Mouse (Mus musculus): Measurements from ENCODE around the gene Stk38l. TPM values are rescaled to one million over a fixed set of nuclear protein-coding genes. Genes with fewer than 3 reads are reported as not detected.
A peak's percentile ranks its signal among the peaks of the same experiment; 100 is the strongest.
"Not testable (repeated sequence)": the region's sequence is repeated elsewhere in the genome, so short reads cannot be mapped to it uniquely, and the experiment has no call there.

The Stk38l gene
- polyA plus RNA-seq, 1 experiment from 2014 or later, result 24.6 TPM

GRCm38 (mm10) chr6:146703351-146703750, 21.4 kb upstream of the Stk38l start:
- no peak overlapping the region; the same call in 1 of the 2 replicates for H3K27ac ChIP-seq

GRCm38 (mm10) chr6:146705631-146706030, 19.2 kb upstream of the Stk38l start:
- Histone ChIP-seq H3K27ac (no peak overlapping the region), H3K9me3 (replicated peaks) (no peaks in the 10 kb centered on the region), H3K4me1 (peaks cover 8% of the 10 kb centered on the region), H3K36me3 (no peaks in the 10 kb centered on the region), H3K4me3 (no peak overlapping the region), H3K27me3 (ENCODE audit: low read depth, poor library complexity, severe bottlenecking) (no peaks in the 10 kb centered on the region)
- DNase-seq (ENCODE audit: low spot score), result no peak
- WGBS, result 95% methylated on average over 1 of the region's 1 CpGs

More at GRCm38 (mm10) chr6:146703351-146703750, 21.4 kb upstream of the Stk38l start:
- 94% methylated on average over 3 of the region's 3 CpGs for WGBS
- Histone ChIP-seq H3K4me1 (peaks cover 8% of the 10 kb centered on the region), H3K27me3 (ENCODE audit: low read depth, poor library complexity, severe bottlenecking) (no peaks in the 10 kb centered on the region), H3K9me3 (replicated peaks) (no peaks in the 10 kb centered on the region), H3K4me3 (no peak overlapping the region), H3K36me3 (no peaks in the 10 kb centered on the region)
- no peak for DNase-seq (ENCODE audit: low spot score)

GRCm38 (mm10) chr6:146719606-146720005, 5.2 kb upstream of the Stk38l start:
- no peaks in the 10 kb centered on the region for H3K9me3 ChIP-seq (replicated peaks)
- no peak for DNase-seq (ENCODE audit: low spot score)
- H3K27me3 ChIP-seq (ENCODE audit: low read depth, poor library complexity, severe bottlenecking), result no peaks in the 10 kb centered on the region
- WGBS, result 75% methylated on average over 1 of the region's 1 CpGs
- H3K4me3 ChIP-seq, result no peak overlapping the region
- H3K4me1 ChIP-seq, result no peaks in the 10 kb centered on the region
- no peak overlapping the region for H3K27ac ChIP-seq
- no peaks in the 10 kb centered on the region for H3K36me3 ChIP-seq

DNA sequence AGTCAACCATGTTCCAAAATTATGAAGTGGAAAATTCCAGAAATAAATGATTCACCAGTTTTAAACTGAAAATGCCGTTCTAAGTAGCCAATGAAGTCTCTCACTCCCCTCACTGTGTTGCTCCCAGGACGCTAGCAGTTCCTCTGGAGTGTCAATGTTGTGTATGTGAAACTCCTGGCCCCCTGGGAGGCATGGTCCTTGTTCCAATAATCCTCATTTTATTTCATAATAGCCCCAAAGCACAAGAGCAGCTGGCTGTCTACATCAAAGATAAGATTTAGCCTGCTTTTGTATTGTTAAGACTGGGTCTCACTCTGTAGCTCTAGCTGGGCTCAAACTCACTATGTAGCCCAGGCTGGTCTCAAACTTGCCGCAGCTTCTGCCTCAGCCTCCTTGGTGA, 990 bp upstream of the Stk38l start:
- Histone ChIP-seq H3K27me3 (ENCODE audit: low read depth, poor library complexity, severe bottlenecking) (no peaks in the 10 kb centered on the region), H3K4me1 (peaks cover 5% of the 10 kb centered on the region; the same call in 1 of the 2 replicates), H3K36me3 (no peaks in the 10 kb centered on the region), H3K27ac (no peak overlapping the region), H3K9me3 (replicated peaks) (no peaks in the 10 kb centered on the region), H3K4me3 (no peak overlapping the region)
- no peak for DNase-seq (ENCODE audit: low spot score)
- WGBS, result 93% methylated on average over 3 of the region's 3 CpGs

DNA sequence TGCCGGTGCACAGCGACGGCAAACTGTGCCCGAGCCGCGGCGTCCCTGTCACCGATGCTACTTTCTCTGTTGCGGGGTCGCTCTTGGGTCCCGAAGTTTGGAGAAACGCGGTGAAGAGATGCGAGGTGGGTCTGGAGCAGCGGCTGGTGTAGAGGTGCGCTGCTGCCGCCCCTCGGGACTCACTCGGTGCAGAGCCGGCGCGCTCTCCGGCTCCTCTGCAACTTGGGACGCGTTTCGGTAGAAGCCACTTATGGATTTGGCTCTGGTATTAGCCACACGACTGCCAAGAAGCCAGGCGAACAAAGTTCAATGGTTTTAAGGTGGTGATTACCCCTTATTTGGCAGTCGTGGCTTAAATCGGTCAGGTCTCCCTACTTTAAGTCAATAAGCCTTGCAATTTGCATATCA, 593 bp downstream of the Stk38l start:
- H3K36me3 ChIP-seq, result no peaks in the 10 kb centered on the region
- WGBS, result under 1% methylated on average over 30 of the region's 30 CpGs

GRCm38 (mm10) chr6:146731031-146731430, 6.2 kb downstream of the Stk38l start:
- H3K4me3 ChIP-seq, result no peak overlapping the region
- no peak overlapping the region for H3K27ac ChIP-seq
- WGBS, result 88% methylated on average over 1 of the region's 1 CpGs
- no peaks in the 10 kb centered on the region for H3K9me3 ChIP-seq (replicated peaks)
- no peak for DNase-seq (ENCODE audit: low spot score)
- no peaks in the 10 kb centered on the region for H3K27me3 ChIP-seq (ENCODE audit: low read depth, poor library complexity, severe bottlenecking)
- H3K4me1 ChIP-seq, result peaks cover 8% of the 10 kb centered on the region
- H3K36me3 ChIP-seq, result no peaks in the 10 kb centered on the region

More for the DNA sequence above, 593 bp downstream of the Stk38l start:
- Histone ChIP-seq H3K4me3 (peak overlapping the region; percentile 97), H3K27me3 (ENCODE audit: low read depth, poor library complexity, severe bottlenecking) (no peaks in the 10 kb centered on the region), H3K4me1 (peaks cover 5% of the 10 kb centered on the region; the same call in 1 of the 2 replicates), H3K9me3 (replicated peaks) (no peaks in the 10 kb centered on the region), H3K27ac (peak overlapping the region; percentile 90)
- DNase-seq (ENCODE audit: low spot score), result no peak

GRCm38 (mm10) chr6:146731692-146732091, 6.9 kb downstream of the Stk38l start:
- peaks cover 7% of the 10 kb centered on the region for H3K4me1 ChIP-seq
- no peak overlapping the region for H3K4me3 ChIP-seq
- H3K27me3 ChIP-seq (ENCODE audit: low read depth, poor library complexity, severe bottlenecking), result no peaks in the 10 kb centered on the region
- H3K27ac ChIP-seq, result no peak overlapping the region
- no peak for DNase-seq (ENCODE audit: low spot score)
- H3K9me3 ChIP-seq (replicated peaks), result no peaks in the 10 kb centered on the region
- WGBS, result 72% methylated on average over 2 of the region's 2 CpGs
- no peaks in the 10 kb centered on the region for H3K36me3 ChIP-seq

GRCm38 (mm10) chr6:146732232-146732631, 7.4 kb downstream of the Stk38l start:
- Histone ChIP-seq H3K4me1 (peaks cover 7% of the 10 kb centered on the region), H3K36me3 (no peaks in the 10 kb centered on the region), H3K27ac (no peak overlapping the region), H3K27me3 (ENCODE audit: low read depth, poor library complexity, severe bottlenecking) (no peaks in the 10 kb centered on the region), H3K9me3 (replicated peaks) (no peaks in the 10 kb centered on the region), H3K4me3 (no peak overlapping the region)
- no peak for DNase-seq (ENCODE audit: low spot score)
- 84% methylated on average over 3 of the region's 3 CpGs for WGBS

DNA sequence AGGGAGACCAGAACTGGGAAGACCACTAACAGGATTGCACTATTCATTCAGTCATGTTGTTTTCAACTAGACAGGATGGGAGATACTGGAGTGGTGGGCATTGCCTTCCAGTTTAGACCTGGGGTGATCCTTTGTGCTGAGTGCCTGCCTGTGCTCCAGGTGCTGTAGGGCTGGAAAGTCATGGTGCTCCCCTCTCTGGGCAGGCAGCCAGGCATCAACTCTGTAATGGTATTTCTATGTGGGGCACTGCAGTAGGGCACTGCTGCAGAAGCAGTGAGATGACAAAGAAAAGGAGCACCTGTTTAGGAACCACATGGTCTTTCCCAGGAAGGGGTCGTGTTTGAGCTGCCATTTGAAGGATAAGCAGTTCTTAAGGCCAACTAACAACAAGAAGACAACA, 7.9 kb downstream of the Stk38l start:
- no peak for DNase-seq (ENCODE audit: low spot score)
- H3K36me3 ChIP-seq, result no peaks in the 10 kb centered on the region

DNA sequence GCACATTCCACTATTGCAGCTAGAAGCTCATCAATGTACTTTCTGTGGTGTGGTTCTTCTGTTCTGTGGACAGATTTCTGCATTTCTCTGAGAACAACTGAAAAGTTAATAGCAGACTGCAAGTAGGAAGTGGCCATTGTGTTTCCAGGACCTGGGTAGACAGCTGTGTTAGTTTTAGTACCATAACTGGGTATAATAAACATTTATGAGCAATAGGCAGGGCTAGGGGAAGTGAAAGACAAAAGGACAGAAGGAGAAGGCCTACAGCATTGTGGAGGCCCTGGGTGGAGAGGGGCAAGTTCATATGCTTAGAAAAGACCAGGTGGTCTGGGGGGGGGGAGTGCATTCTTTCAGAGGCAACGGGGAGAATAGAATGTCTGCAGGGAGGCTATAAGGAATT, 8.8 kb downstream of the Stk38l start:
- H3K27ac ChIP-seq, result no peak overlapping the region
- peaks cover 7% of the 10 kb centered on the region for H3K4me1 ChIP-seq
- WGBS, result 92% methylated on average over 1 of the region's 1 CpGs
- no peak overlapping the region for H3K4me3 ChIP-seq
- no peaks in the 10 kb centered on the region for H3K27me3 ChIP-seq (ENCODE audit: low read depth, poor library complexity, severe bottlenecking)
- no peak for DNase-seq (ENCODE audit: low spot score)
- H3K36me3 ChIP-seq, result no peaks in the 10 kb centered on the region
- H3K9me3 ChIP-seq (replicated peaks), result no peaks in the 10 kb centered on the region

More for the DNA sequence above, 7.9 kb downstream of the Stk38l start:
- peaks cover 7% of the 10 kb centered on the region for H3K4me1 ChIP-seq
- no peaks in the 10 kb centered on the region for H3K9me3 ChIP-seq (replicated peaks)
- WGBS, result 59% methylated on average over 1 of the region's 1 CpGs
- no peaks in the 10 kb centered on the region for H3K27me3 ChIP-seq (ENCODE audit: low read depth, poor library complexity, severe bottlenecking)
- H3K27ac ChIP-seq, result no peak overlapping the region
- H3K4me3 ChIP-seq, result no peak overlapping the region

GRCm38 (mm10) chr6:146738889-146739288, 14.1 kb downstream of the Stk38l start:
- Histone ChIP-seq H3K36me3 (no peaks in the 10 kb centered on the region), H3K4me3 (no peak overlapping the region), H3K27me3 (ENCODE audit: low read depth, poor library complexity, severe bottlenecking) (no peaks in the 10 kb centered on the region), H3K27ac (no peak overlapping the region), H3K9me3 (replicated peaks) (no peaks in the 10 kb centered on the region), H3K4me1 (peaks cover under 1% of the 10 kb centered on the region; the same call in 1 of the 2 replicates)
- 98% methylated on average over 1 of the region's 1 CpGs for WGBS
- DNase-seq (ENCODE audit: low spot score), result no peak

DNA sequence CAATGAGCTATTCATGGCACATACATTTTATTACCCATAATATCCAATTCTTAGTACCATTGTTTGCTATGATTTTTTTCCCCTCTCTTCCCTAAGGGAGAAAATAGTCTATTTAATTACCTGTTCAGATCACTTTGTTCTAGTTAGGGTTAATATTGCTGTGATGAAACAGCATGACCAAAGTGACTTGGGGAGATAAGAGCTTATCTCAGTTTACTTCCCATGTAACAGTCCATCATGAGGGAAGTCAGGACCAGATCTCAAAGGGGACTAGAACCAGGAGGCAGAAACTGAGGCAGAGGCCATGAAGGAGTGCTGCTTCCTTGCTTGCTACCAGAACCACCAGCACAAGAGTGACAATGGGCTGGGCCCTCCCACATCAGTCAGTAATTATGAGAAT, 15.9 kb downstream of the Stk38l start:
- Histone ChIP-seq H3K4me3 (no peak overlapping the region), H3K36me3 (no peaks in the 10 kb centered on the region), H3K27ac (no peak overlapping the region), H3K9me3 (replicated peaks) (no peaks in the 10 kb centered on the region), H3K27me3 (ENCODE audit: low read depth, poor library complexity, severe bottlenecking) (no peaks in the 10 kb centered on the region), H3K4me1 (no peaks in the 10 kb centered on the region)
- no peak for DNase-seq (ENCODE audit: low spot score)

GRCm38 (mm10) chr6:146741986-146742635, 17.3 kb downstream of the Stk38l start:
- Histone ChIP-seq H3K27me3 (ENCODE audit: low read depth, poor library complexity, severe bottlenecking) (no peaks in the 10 kb centered on the region), H3K4me1 (no peaks in the 10 kb centered on the region), H3K27ac (no peak overlapping the region), H3K36me3 (no peaks in the 10 kb centered on the region), H3K4me3 (no peak overlapping the region), H3K9me3 (replicated peaks) (no peaks in the 10 kb centered on the region)
- 89% methylated on average over 5 of the region's 5 CpGs for WGBS
- DNase-seq (ENCODE audit: low spot score), result no peak

- not testable (repeated sequence) for DNase-seq (ENCODE audit: low spot score)
- 95% methylated on average over 7 of the region's 7 CpGs for WGBS
Observed at GRCm38 (mm10) chr6:146744266-146744665, 19.5 kb downstream of the Stk38l start.

More at GRCm38 (mm10) chr6:146744266-146744665, 19.5 kb downstream of the Stk38l start:
- H3K27me3 ChIP-seq (ENCODE audit: low read depth, poor library complexity, severe bottlenecking); H3K4me3 ChIP-seq; H3K27ac ChIP-seq; H3K4me1 ChIP-seq; H3K9me3 ChIP-seq (replicated peaks); H3K36me3 ChIP-seq: not testable (repeated sequence)

Measured in limb, embryonic 10.5 days (tissue).